Mouse (Mus musculus) heart, embryonic 11.5 days (tissue): Measurements from ENCODE around the gene Magea5. TPM values are rescaled to one million over a fixed set of nuclear protein-coding genes. Genes with fewer than 3 reads are reported as not detected.
"Not testable (repeated sequence)": the region's sequence is repeated elsewhere in the genome, so short reads cannot be mapped to it uniquely, and the experiment has no call there.

ENCODE experiments used
- ATAC-seq: fragments of 200-750 bp; cut with Nextera tagmentation; replicated peaks from 2 replicates; pipeline ENCODE4 v1.8.0; 2017; ENCODE audit warnings: moderate library complexity; ENCODE audit not compliant: insufficient number of reproducible peaks, low FRiP score, low TSS enrichment
- H3K27ac ChIP-seq: fragments of 300-500 bp; sonication (generic); 2 replicates; pipeline ENCODE4 v1.5.1; 2014; ENCODE audit warnings: mild to moderate bottlenecking, low read depth, low read length
- H3K27me3 ChIP-seq: fragments of 300-500 bp; sonication (generic); 2 replicates; pipeline ENCODE4 v1.6.1; 2014; ENCODE audit warnings: mild to moderate bottlenecking, low read length, mixed read lengths; ENCODE audit not compliant: control insufficient read depth, insufficient read depth
- H3K36me3 ChIP-seq: fragments of 300-500 bp; sonication (generic); 2 replicates; pipeline ENCODE4 v1.6.1; 2014; ENCODE audit warnings: mild to moderate bottlenecking, low read length, moderate library complexity, mixed read lengths; ENCODE audit not compliant: control insufficient read depth, insufficient read depth
- H3K4me1 ChIP-seq: fragments of 300-500 bp; sonication (generic); 2 replicates; pipeline ENCODE4 v1.6.1; 2014; ENCODE audit warnings: low read length; ENCODE audit not compliant: control insufficient read depth, insufficient read depth
- H3K4me2 ChIP-seq: fragments of 300-500 bp; sonication (generic); 2 replicates; pipeline ENCODE4 v1.6.1; 2014; ENCODE audit warnings: mild to moderate bottlenecking, moderate library complexity
- H3K4me3 ChIP-seq: fragments of 300-500 bp; sonication (generic); 2 replicates; pipeline ENCODE4 v1.5.1; 2014; ENCODE audit warnings: low read depth, low read length
- H3K9ac ChIP-seq: fragments of 300-500 bp; sonication (generic); 2 replicates; pipeline ENCODE4 v1.6.1; 2014; ENCODE audit warnings: mild to moderate bottlenecking, low read depth, low read length, moderate library complexity
- H3K9me3 ChIP-seq: fragments of 300-500 bp; sonication (generic); replicated peaks from 2 replicates; pipeline ENCODE4 v1.6.1; 2016; ENCODE audit warnings: low read length; ENCODE audit not compliant: control insufficient read depth
- WGBS: fragments of 180-500 bp; shearing (Covaris S2); extraction: QIAGEN DNeasy Blood & Tissue Kit; methylation state at CpG from one replicate; pipeline ENCODE4 v1.1.7; 2014; ENCODE audit not compliant: insufficient replicate concordance; 5-methylcytosine and 5-hydroxymethylcytosine counted together
- polyA plus RNA-seq: library from polyadenylated mRNA; unstranded; fragments of >200 nt; fragmentation: Nextera tagmentation; extraction: Ambion mirVana; gene quantifications from 2 replicates; pipeline ENCODE4 v1.2.1, GENCODE M21; 2014

Magea5 gene
- not detected in 2 replicates for polyA plus RNA-seq

DNA sequence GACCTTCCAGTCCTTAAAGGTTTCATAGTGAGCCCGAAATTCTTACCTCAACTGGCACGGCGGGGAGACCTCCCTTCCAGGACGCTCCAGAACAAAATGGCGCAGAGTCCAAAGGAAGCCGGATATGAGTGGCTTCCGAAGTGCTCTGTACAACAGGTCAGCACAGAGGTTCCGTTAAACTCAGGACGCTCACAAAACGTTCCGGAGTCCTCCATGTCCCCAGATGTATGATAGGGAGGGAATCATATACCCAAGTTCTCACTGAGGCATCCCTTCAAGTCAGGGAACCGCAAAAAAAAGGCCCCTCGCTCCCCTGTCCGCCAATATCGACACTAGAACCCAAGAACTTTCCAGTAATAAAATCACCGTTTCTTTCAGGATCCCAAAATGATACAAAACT, at the start of gene Magea5:
Gene Magea5, minus strand, starts transcription at position 101 of the 400 bp plus-strand sequence.
- not testable (repeated sequence) for H3K4me1 ChIP-seq, H3K27ac ChIP-seq, H3K4me2 ChIP-seq, H3K27me3 ChIP-seq, H3K9me3 ChIP-seq, ATAC-seq, H3K36me3 ChIP-seq, H3K9ac ChIP-seq, H3K4me3 ChIP-seq
- 81% methylated on average over 13 of the region's 16 CpGs for WGBS

- H3K4me3 ChIP-seq, result no peak overlapping the region
- H3K9ac ChIP-seq, result no peak overlapping the region
- H3K36me3 ChIP-seq, result no peaks in the 10 kb centered on the region
- no peak for ATAC-seq
- H3K4me2 ChIP-seq, result no peak overlapping the region
- no peaks in the 10 kb centered on the region for H3K9me3 ChIP-seq
- no peaks in the 10 kb centered on the region for H3K27me3 ChIP-seq
- H3K4me1 ChIP-seq, result no peaks in the 10 kb centered on the region
- H3K27ac ChIP-seq, result no peak overlapping the region
Observed at GRCm38 (mm10) chrX:155098024-155098423, 35.1 kb upstream of the Magea5 start.

DNA sequence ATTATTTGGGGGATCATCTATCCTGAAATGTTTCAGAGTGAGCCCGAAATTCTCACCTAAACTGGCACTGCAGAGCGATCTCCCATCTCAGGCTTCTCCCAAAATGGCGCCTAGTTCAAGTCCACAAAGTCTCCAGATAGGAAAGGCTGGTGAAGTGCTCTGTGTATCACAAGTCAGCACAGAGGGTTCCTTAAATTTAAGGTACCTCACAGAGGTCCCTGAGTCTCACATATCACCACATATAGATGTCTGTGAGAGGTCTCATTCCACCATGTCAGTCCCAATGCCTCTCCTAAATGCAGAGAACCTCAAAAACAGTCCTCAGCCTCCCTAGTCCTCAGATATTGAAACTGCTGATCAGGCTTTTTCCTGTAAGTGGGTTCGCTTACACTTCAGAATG, 30.6 kb upstream of the Magea5 start, which contains the start of gene Magea2:
Gene Magea2, minus strand, starts transcription at position 101 of the 400 bp plus-strand sequence.
- H3K9me3 ChIP-seq, H3K4me2 ChIP-seq, H3K27me3 ChIP-seq, H3K4me1 ChIP-seq, H3K36me3 ChIP-seq, H3K9ac ChIP-seq, ATAC-seq, H3K4me3 ChIP-seq, H3K27ac ChIP-seq: not testable (repeated sequence)
- WGBS, result 83% methylated on average over 3 of the region's 4 CpGs

DNA sequence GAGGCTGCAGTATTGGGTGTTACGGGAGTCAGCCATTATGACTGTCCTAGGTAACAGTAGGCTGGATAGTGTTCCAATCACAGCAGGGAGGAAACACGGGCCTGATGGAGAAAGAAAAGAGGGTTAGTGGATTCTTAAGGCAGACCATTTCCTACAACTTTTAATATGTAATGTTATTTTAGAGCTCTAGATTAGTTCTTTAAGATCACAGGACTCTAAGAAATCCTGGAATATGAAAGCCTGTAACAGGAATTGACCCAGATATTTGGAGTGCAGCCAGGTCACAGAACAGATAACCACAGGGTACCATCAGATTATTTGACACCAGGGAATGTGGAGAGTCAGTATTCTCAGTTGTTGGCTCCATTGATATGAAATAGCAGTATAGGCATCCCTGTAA, 26.7 kb upstream of the Magea5 start, which contains the start of gene Magea1:
Gene Magea1, minus strand, starts transcription at position 101 of the 400 bp plus-strand sequence.
- not testable (repeated sequence) for H3K27ac ChIP-seq, H3K4me1 ChIP-seq, H3K9me3 ChIP-seq, H3K4me2 ChIP-seq, H3K27me3 ChIP-seq, ATAC-seq, H3K4me3 ChIP-seq, H3K36me3 ChIP-seq, H3K9ac ChIP-seq
- 80% methylated on average over 1 of the region's 2 CpGs for WGBS

Other genes starting within 250 kb of the Magea5 start
- not detected in 2 replicates for gene Cldn34b1, start 172.9 kb downstream of the Magea5 start, polyA plus RNA-seq
- not detected in 2 replicates for gene Magea6, start 127.2 kb downstream of the Magea5 start, polyA plus RNA-seq
- gene Magea3, start 113.6 kb downstream of the Magea5 start, polyA plus RNA-seq, result not detected in 2 replicates
- gene Magea8, start 67.3 kb downstream of the Magea5 start, polyA plus RNA-seq, result not detected in 2 replicates
- not detected in 2 replicates for gene Magea1, start 26.6 kb upstream of the Magea5 start, polyA plus RNA-seq
- not detected in 2 replicates for gene Magea2, start 30.5 kb upstream of the Magea5 start, polyA plus RNA-seq
- gene Cldn34b2, start 65.3 kb upstream of the Magea5 start, polyA plus RNA-seq, result not detected in 2 replicates
- 79.2 and 80.5 TPM in 2 replicates for gene Sat1, start 153.3 kb upstream of the Magea5 start, polyA plus RNA-seq
- 33.1 and 42.0 TPM in 2 replicates for gene Acot9, start 199.3 kb upstream of the Magea5 start, polyA plus RNA-seq